Mouse (Mus musculus) gastrocnemius, postnatal 4 days (tissue): ENCODE measurements around the gene Spint4. TPM values are rescaled to one million over a fixed set of nuclear protein-coding genes. Genes with fewer than 3 reads are reported as not detected.
A peak's percentile ranks its signal among the peaks of the same experiment; 100 is the strongest.
"Not testable (repeated sequence)": the region's sequence is repeated elsewhere in the genome, so short reads cannot be mapped to it uniquely, and the experiment has no call there.

Experiments used
- DNase-seq, 2 experiments: peaks; one replicate each; pipeline ENCODE4 v3.0.0; 2021 to 2022; ENCODE audit warnings: low spot score in 2 of 2, mixed read lengths in 2 of 2
- long read RNA-seq, 2 experiments: library from polyadenylated mRNA; stranded (forward); transcript quantifications; one replicate each; pipeline ENCODE4 v2.0.0; 2021
- total RNA-seq, 2 experiments: library from RNA; stranded (reverse); gene quantifications; 2 replicates each; pipeline ENCODE4 v1.2.3; 2021

The Spint4 gene
- not detected for total RNA-seq
- long read RNA-seq, experiment 1: 0 reads
- long read RNA-seq, experiment 2: 0 reads

GRCm38 (mm10) chr2:164698201-164698600 lies at the start of gene Spint4:
Gene Spint4, plus strand, starts transcription at chr2:164698501.
- no peak for DNase-seq

- DNase-seq: peak; percentile 30 to 42
These were observed 42.4 kb upstream of the Spint4 start, which contains the start of gene Wfdc10 for GRCm38 (mm10) chr2:164655858-164656257. Gene Wfdc10, plus strand, starts transcription at chr2:164656046.

GRCm38 (mm10) chr2:164656483-164656882 lies 41.8 kb upstream of the Spint4 start, which contains the start of gene Wfdc9:
Gene Wfdc9, minus strand, starts transcription at chr2:164656583.
- no peak for DNase-seq

- DNase-seq: no peak
These were observed 33.5 kb upstream of the Spint4 start for GRCm38 (mm10) chr2:164664851-164665250.

- no peak for DNase-seq
These were observed 28.0 kb upstream of the Spint4 start for GRCm38 (mm10) chr2:164670261-164670660.

- DNase-seq: no peak
These were observed 27.4 kb upstream of the Spint4 start for GRCm38 (mm10) chr2:164670938-164671337.

GRCm38 (mm10) chr2:164673987-164674386 lies 24.3 kb upstream of the Spint4 start, which contains the start of gene Wfdc11:
Gene Wfdc11, minus strand, starts transcription at chr2:164674087.
- DNase-seq: no peak

- DNase-seq: no peak
These were observed 22.2 kb upstream of the Spint4 start for GRCm38 (mm10) chr2:164676103-164676502.

- no peak for DNase-seq
These were observed 21.2 kb upstream of the Spint4 start for GRCm38 (mm10) chr2:164676916-164677685.

GRCm38 (mm10) chr2:164678848-164679625 lies 19.3 kb upstream of the Spint4 start:
- DNase-seq: peak; percentile 32 to 71

GRCm38 (mm10) chr2:164679906-164680305 lies 18.4 kb upstream of the Spint4 start:
- DNase-seq: no peak

- DNase-seq: no peak
These were observed 13.5 kb upstream of the Spint4 start, which contains the start of gene Wfdc13 for GRCm38 (mm10) chr2:164684807-164685206. Gene Wfdc13, plus strand, starts transcription at chr2:164685107.

- no peak for DNase-seq
These were observed 2.7 kb downstream of the Spint4 start for GRCm38 (mm10) chr2:164700959-164701358.

GRCm38 (mm10) chr2:164701761-164702160 lies 3.5 kb downstream of the Spint4 start:
- no peak for DNase-seq

- DNase-seq: no peak
These were observed 5.9 kb downstream of the Spint4 start for GRCm38 (mm10) chr2:164704235-164704634.

- no peak for DNase-seq
These were observed 7.0 kb downstream of the Spint4 start for GRCm38 (mm10) chr2:164705328-164705727.

GRCm38 (mm10) chr2:164705991-164706390 lies 7.7 kb downstream of the Spint4 start:
- DNase-seq: no peak

GRCm38 (mm10) chr2:164715005-164715404 lies 16.7 kb downstream of the Spint4 start, which contains the start of gene Spint5:
Gene Spint5, plus strand, starts transcription at chr2:164715305.
- no peak for DNase-seq

GRCm38 (mm10) chr2:164716194-164716786 lies 18.0 kb downstream of the Spint4 start:
- not testable (repeated sequence) for DNase-seq

- DNase-seq: no peak
These were observed 25.0 kb downstream of the Spint4 start for GRCm38 (mm10) chr2:164723276-164723675.

GRCm38 (mm10) chr2:164725895-164726619 lies 27.8 kb downstream of the Spint4 start:
- peak; percentile 47 to 64 for DNase-seq
